Comparison of ENCODE assay signal across 14 mouse cellular contexts in genomic region chr11:68213896-68214295, GRCm38 (mm10).
DNase-seq lines count a peak whose midpoint lies in the region; TF ChIP-seq lines count a peak whose summit lies in the region.
"Had no signal": no experiment of that assay in that cellular context is flagged by ENCODE, and none has a peak within 500 bp of the region (broad histone marks: within the 10 kb centered on the region; RNA-seq: fewer than 3 reads in every experiment).

No protein-coding gene starts in this region.

- H3K4me1 ChIP-seq in heart, embryonic 10.5 days: peaks cover 70% of the 10 kb centered on the region
- H3K4me1 ChIP-seq in lung, adult 2 months (ENCODE audit: control insufficient read depth, insufficient read depth, low read length): peaks cover 5% of the 10 kb centered on the region; the same call in 1 of the 2 replicates
- H3K4me1 ChIP-seq in embryonic facial prominence, embryonic 10.5 days: peaks cover 81% of the 10 kb centered on the region
- H3K4me1 ChIP-seq: liver, embryonic 15.5 days had no signal

- H3K27me3 ChIP-seq in heart, embryonic 10.5 days (ENCODE audit: insufficient read depth, poor library complexity, severe bottlenecking): no peaks in the 10 kb centered on the region; the same call in 1 of the 2 replicates
- peaks cover 20% of the 10 kb centered on the region for H3K27me3 ChIP-seq in embryonic facial prominence, embryonic 10.5 days (replicated peaks; ENCODE audit: low read depth, poor library complexity, severe bottlenecking)
- H3K27me3 ChIP-seq: embryonic facial prominence, embryonic 15.5 days; liver, embryonic 15.5 days had no signal

- DNase-seq in heart, embryonic 10.5 days (ENCODE audit: low spot score): no peak
- no peak for DNase-seq in heart, postnatal 36 days
- peak; percentile 56 for DNase-seq in lung, postnatal 36 days
- no peak for DNase-seq in lung, adult 2 months
- DNase-seq in A20 (ENCODE audit: low read depth, low spot score): peak; percentile 77
- DNase-seq in embryonic facial prominence, embryonic 10.5 days (ENCODE audit: low spot score): no peak
- DNase-seq in frontal cortex, postnatal 36 days (ENCODE audit: low spot score in 2 of 2): no peak
- no peak for DNase-seq in cerebellum, postnatal 36 days
- DNase-seq: cerebellum, postnatal 10 days; layer of hippocampus, adult 9-11 months; spleen, adult 18-20 months had no signal

- no peak for TF ChIP-seq POLR2A in lung, adult 2 months (IDR thresholded peaks at IDR 0.05; ENCODE audit: borderline replicate concordance, extremely low read depth, low read depth, low read length)

- 39% methylated on average over 3 of the region's 3 CpGs for WGBS in heart, embryonic 10.5 days
- 58% methylated on average over 3 of the region's 3 CpGs for WGBS in lung, adult 2 months
- 78% methylated on average over 3 of the region's 3 CpGs for WGBS in embryonic facial prominence, embryonic 10.5 days

- no peak overlapping the region for H3K4me3 ChIP-seq in heart, embryonic 10.5 days
- no peak overlapping the region for H3K4me3 ChIP-seq in lung, adult 2 months (replicated peaks; ENCODE audit: extremely low read depth, low read depth, low read length)
- H3K4me3 ChIP-seq in embryonic facial prominence, embryonic 10.5 days: no peak overlapping the region
- H3K4me3 ChIP-seq: embryonic facial prominence, embryonic 15.5 days; limb, embryonic 10.5 days; liver, embryonic 15.5 days had no signal

- no peaks in the 10 kb centered on the region for H3K36me3 ChIP-seq in heart, embryonic 10.5 days
- peaks cover 5% of the 10 kb centered on the region; the same call in 1 of the 2 replicates for H3K36me3 ChIP-seq in embryonic facial prominence, embryonic 10.5 days (replicated peaks)
- H3K36me3 ChIP-seq: embryonic facial prominence, embryonic 15.5 days; limb, embryonic 10.5 days; liver, embryonic 15.5 days had no signal

- H3K9me3 ChIP-seq in heart, embryonic 10.5 days: no peaks in the 10 kb centered on the region
- no peaks in the 10 kb centered on the region for H3K9me3 ChIP-seq in embryonic facial prominence, embryonic 10.5 days
- H3K9me3 ChIP-seq: embryonic facial prominence, embryonic 15.5 days; limb, embryonic 10.5 days; liver, embryonic 15.5 days had no signal

- TF ChIP-seq CTCF in lung, adult 2 months (IDR thresholded peaks at IDR 0.05; ENCODE audit: insufficient read depth, low read length): no peak

- intact Hi-C loops in heart, postnatal 36 days (cut with DNase I): loop anchor here (5.0 kb wide), 1 partner anchor 212 kb away; no protein-coding TSS in a partner anchor

- H3K27ac ChIP-seq in heart, embryonic 10.5 days: 0 out of 2 replicates have a peak overlapping the region, but pooled peaks have one; percentile 30
- H3K27ac ChIP-seq in embryonic facial prominence, embryonic 10.5 days (replicated peaks): 0 out of 2 replicates have a peak overlapping the region, but pooled peaks have one; percentile 78
- H3K27ac ChIP-seq: embryonic facial prominence, embryonic 15.5 days; liver, embryonic 15.5 days had no signal

Comparison
In these comparisons a context has a peak if more than half of its experiments do, and no peak if none do; other contexts are left out.
1. DNase-seq: peak in lung, postnatal 36 days (single experiment) and A20 (single experiment); none in heart, embryonic 10.5 days (single experiment), heart, postnatal 36 days (0 of 2), lung, adult 2 months (single experiment), embryonic facial prominence, embryonic 10.5 days (single experiment), frontal cortex, postnatal 36 days (0 of 2) and cerebellum, postnatal 36 days (0 of 2).